Mouse (Mus musculus) midbrain, postnatal 0 days (tissue): ENCODE measurements around the gene Camta1. TPM values are rescaled to one million over a fixed set of nuclear protein-coding genes. Genes with fewer than 3 reads are reported as not detected.
A peak's percentile ranks its signal among the peaks of the same experiment; 100 is the strongest.

Experiments
- ATAC-seq: fragments of 200-750 bp; cut with Nextera tagmentation; 2 replicates; pipeline ENCODE4 v1.8.0; 2017; ENCODE audit warnings: moderate number of reproducible peaks, mild to moderate bottlenecking, moderate TSS enrichment, moderate library complexity; ENCODE audit not compliant: low FRiP score
- DNase-seq: peaks from one replicate; pipeline ENCODE4 v3.0.0-alpha.2; 2015; ENCODE audit warnings: low spot score
- H3K27ac ChIP-seq: fragments of 300-500 bp; sonication (generic); 2 replicates; pipeline ENCODE4 v1.5.1; 2014; ENCODE audit warnings: low read depth, mild to moderate bottlenecking, low read length, mixed read lengths
- H3K27me3 ChIP-seq: fragments of 300-500 bp; sonication (generic); 2 replicates; pipeline ENCODE4 v1.6.1; 2014; ENCODE audit warnings: low read length, control low read depth, mixed read lengths; ENCODE audit not compliant: insufficient read depth
- H3K36me3 ChIP-seq: fragments of 300-500 bp; sonication (generic); 2 replicates; pipeline ENCODE4 v1.6.1; 2014; ENCODE audit warnings: low read length, control low read depth, mixed read lengths; ENCODE audit not compliant: insufficient read depth
- H3K4me1 ChIP-seq: fragments of 300-500 bp; sonication (generic); 2 replicates; pipeline ENCODE4 v1.6.1; 2014; ENCODE audit warnings: mild to moderate bottlenecking, control low read depth, antibody characterized with exemption, low read length, mixed read lengths; ENCODE audit not compliant: insufficient read depth
- H3K4me2 ChIP-seq: fragments of 300-500 bp; sonication (generic); 2 replicates; pipeline ENCODE4 v1.6.1; 2014; ENCODE audit warnings: low read depth, mild to moderate bottlenecking, low read length, mixed read lengths; ENCODE audit not compliant: poor library complexity, severe bottlenecking
- H3K4me3 ChIP-seq: fragments of 300-500 bp; sonication (generic); 2 replicates; pipeline ENCODE4 v1.5.1; 2014; ENCODE audit warnings: low read depth, mild to moderate bottlenecking, low read length, moderate library complexity
- H3K9ac ChIP-seq: fragments of 300-500 bp; sonication (generic); replicated peaks from 2 replicates; pipeline ENCODE4 v1.6.1; 2014; ENCODE audit warnings: mild to moderate bottlenecking, low read length, moderate library complexity, mixed read lengths; ENCODE audit not compliant: poor library complexity, severe bottlenecking
- H3K9me3 ChIP-seq: fragments of 300-500 bp; sonication (generic); 2 replicates; pipeline ENCODE4 v1.6.1; 2016; ENCODE audit warnings: low read length, control low read depth
- CTCF ChIP-seq: IDR thresholded peaks from 2 replicates; pipeline ENCODE4 v1.5.1; 2016; ENCODE audit warnings: antibody characterized with exemption, mild to moderate bottlenecking
- WGBS: fragments of 180-500 bp; shearing (Covaris S2); extraction: QIAGEN DNeasy Blood & Tissue Kit; methylation state at CpG from one replicate; pipeline ENCODE4 v1.1.7; 2014; 5-methylcytosine and 5-hydroxymethylcytosine counted together
- polyA plus RNA-seq: library from polyadenylated mRNA; unstranded; fragments of >200 nt; fragmentation: Nextera tagmentation; extraction: Ambion mirVana; gene quantifications from 2 replicates; pipeline ENCODE4 v1.2.1, GENCODE M21; 2015
- total RNA-seq: library from RNA; depleted of rRNA; stranded (reverse); fragments of >200 nt; gene quantifications from 2 replicates; pipeline ENCODE4 v1.2.3, GENCODE M21; 2014; rRNA removed

Gene Camta1
- total RNA-seq (153 and 177 TPM in 2 replicates), polyA plus RNA-seq (130 and 140 TPM in 2 replicates)

DNA sequence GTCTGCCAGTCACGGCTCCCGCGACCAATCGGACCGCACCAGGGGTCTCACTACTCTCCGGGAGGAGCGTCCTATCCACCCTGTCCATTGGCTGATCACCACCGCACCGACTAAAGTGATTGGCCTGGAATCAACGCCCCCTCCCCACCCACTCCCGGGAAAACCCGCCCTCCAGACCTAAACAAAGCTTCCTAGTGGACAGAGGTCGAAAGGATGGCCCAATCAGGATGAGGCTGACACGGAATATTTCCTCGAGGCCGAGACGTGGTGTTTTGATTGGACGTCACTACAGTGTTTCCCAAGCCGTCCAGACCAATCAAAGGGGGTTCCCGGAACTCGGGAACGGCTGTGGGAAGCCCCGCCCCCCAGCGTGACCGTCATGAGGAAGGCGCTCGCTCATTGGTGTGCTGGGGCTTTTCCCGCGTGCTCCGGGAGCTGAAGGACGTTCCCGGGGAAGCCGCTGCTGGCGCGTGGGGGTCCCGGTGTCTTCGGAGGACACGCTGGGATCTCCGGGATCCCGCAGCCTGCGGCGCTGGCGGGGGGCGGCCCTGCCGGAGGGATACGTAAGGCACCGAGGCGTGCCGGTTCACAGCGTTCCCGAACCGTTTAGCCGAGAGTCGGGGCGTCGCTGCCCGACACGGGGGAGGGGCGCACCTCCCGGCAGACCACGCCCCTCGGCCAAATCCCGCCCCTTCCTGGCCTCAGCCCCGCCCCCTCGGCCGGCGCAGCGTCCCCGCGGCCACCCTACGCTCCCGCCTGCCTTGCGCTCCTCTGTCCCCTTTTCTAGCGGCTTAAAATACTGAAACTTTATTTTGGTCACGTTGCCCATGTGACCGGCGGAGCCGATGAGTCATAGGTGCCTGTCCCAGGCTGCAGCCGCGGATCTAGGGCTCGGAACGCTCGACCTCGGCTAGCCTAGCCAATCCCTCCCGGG lies at the start of gene Camta1:
Camta1 (minus strand) TSS at position 71 of the 934 bp plus-strand sequence.
- Histone ChIP-seq H3K27ac (peak within 1 kb of the TSS; percentile 87), H3K9me3 (no peaks in the 10 kb centered on the region), H3K4me2 (peak within 1 kb of the TSS; percentile 93), H3K36me3 (no peaks in the 10 kb centered on the region), H3K4me3 (peak within 1 kb of the TSS; percentile 77), H3K27me3 (no peaks in the 10 kb centered on the region), H3K4me1 (no peaks in the 10 kb centered on the region), H3K9ac (peak within 1 kb of the TSS; percentile 85)
- under 1% methylated on average over 73 of the region's 85 CpGs for WGBS
- TF ChIP-seq CTCF = no peak
- DNase-seq = peak; percentile 100
- peak; percentile 98 for ATAC-seq

DNA sequence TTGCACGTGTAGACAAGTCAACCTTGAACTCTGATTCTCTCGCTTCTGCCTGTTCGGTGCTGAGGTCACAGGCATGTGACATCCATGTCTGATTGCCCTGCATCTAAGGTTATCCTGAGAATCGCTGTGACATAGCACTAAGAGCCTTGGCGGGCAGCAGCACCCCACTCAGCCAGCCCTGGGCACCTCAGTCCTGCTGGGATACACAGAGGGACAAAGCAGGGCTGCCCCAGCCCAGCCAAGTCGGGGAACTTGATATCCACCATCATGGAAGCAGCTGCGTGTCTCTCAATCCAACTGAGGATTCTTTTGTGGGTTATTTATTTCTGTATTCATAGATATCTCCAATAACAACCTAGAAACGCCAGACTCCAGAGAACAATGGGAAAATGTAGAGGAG lies 47.1 kb upstream of the Camta1 start:
- Histone ChIP-seq H3K4me1 (peaks cover 4% of the 10 kb centered on the region; the same call in 1 of the 2 replicates), H3K4me3 (no peak overlapping the region), H3K4me2 (no peak overlapping the region), H3K9me3 (no peaks in the 10 kb centered on the region), H3K27ac (no peak overlapping the region), H3K27me3 (no peaks in the 10 kb centered on the region), H3K36me3 (no peaks in the 10 kb centered on the region), H3K9ac (no peak overlapping the region)
- no peak for TF ChIP-seq CTCF
- no peak for DNase-seq
- WGBS = 75% methylated on average over 8 of the region's 8 CpGs
- no peak for ATAC-seq

DNA sequence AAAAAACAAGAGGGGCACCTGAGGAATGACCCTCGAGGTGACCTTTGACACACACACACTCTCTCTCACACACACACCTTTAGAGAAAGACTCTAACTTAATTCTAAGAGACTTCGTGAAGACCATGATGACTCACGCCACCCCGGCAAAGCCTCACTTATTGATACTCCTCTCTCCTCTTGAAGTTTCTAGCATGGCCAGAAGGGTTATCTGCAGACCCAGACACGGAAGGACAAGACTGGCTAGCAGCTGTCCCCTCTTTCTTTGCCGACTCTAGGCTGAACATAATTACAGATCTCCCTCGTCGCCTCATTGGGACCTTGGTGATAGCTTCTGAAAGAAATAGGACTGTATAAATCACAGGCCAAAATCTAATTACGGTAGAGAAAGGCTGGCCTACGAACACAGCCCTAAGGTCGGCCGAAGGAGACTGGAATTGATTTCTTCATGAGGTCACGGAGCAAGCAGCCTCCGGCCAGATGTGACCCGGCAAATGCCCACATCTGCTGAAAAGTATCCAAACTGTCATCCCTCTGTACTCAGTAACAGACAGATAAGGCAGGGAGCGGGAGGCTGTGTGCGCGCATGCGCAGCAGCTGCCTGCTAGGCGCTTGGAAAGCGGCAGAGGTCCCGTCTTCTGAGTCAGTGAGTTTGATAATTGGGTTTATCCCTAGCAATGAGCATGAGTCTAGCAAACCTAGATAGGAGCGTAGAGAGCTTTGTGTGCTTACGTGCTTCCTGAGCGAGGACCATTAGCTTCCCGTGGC lies 46.1 kb upstream of the Camta1 start:
- Histone ChIP-seq H3K27me3 (no peaks in the 10 kb centered on the region), H3K4me1 (peaks cover 4% of the 10 kb centered on the region; the same call in 1 of the 2 replicates), H3K4me2 (no peak overlapping the region), H3K4me3 (no peak overlapping the region), H3K9ac (no peak overlapping the region), H3K36me3 (no peaks in the 10 kb centered on the region), H3K27ac (no peak overlapping the region), H3K9me3 (no peaks in the 10 kb centered on the region)
- TF ChIP-seq CTCF = no peak
- no peak for ATAC-seq
- WGBS = 75% methylated on average over 26 of the region's 26 CpGs
- no peak for DNase-seq

DNA sequence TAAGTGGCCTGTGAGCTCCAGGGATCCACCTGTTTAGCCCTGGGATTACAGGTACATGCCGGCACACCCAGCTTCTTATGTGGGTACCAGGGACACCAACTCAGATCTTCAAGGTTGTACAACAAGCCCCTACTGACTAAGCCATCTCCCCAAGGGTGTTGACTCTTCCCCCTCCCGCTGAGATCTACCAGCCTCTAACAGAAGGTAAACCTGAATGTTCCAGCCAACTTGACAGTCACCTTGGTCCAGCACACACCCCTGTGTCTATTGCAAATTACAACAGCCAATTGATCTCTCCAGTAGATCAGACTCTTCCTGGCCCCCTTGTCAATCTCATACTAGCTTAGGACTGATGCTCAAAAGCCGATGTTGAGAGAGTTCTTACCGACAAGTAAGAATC lies 43.9 kb upstream of the Camta1 start:
- no peak overlapping the region for H3K9ac ChIP-seq
- no peaks in the 10 kb centered on the region for H3K9me3 ChIP-seq

DNA sequence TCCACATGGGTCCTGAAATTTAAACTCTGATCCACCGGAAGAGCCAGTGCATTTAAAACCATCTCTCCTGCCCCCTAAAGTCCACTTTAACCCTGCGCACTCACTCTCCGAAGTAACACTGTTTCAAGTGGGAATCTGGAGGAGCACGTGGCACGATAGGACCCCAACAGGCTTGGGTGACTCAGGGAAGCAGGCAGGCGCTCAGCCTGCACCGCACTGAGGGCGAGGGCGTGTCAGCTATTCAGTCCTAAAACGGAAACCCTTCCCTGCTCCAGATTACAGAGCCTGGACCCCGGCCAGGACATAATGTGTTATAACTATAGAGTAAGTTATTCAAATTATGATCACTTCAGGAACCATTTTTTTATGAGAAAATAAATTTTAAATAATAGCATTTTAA lies 42.4 kb upstream of the Camta1 start:
- Histone ChIP-seq H3K4me1 (peaks cover 4% of the 10 kb centered on the region; the same call in 1 of the 2 replicates), H3K4me3 (no peak overlapping the region), H3K27me3 (no peaks in the 10 kb centered on the region), H3K9ac (no peak overlapping the region), H3K27ac (no peak overlapping the region), H3K36me3 (no peaks in the 10 kb centered on the region), H3K4me2 (no peak overlapping the region), H3K9me3 (no peaks in the 10 kb centered on the region)
- DNase-seq (no peak), ATAC-seq (no peak)
- no peak for TF ChIP-seq CTCF
- 59% methylated on average over 11 of the region's 11 CpGs for WGBS

More for the DNA sequence above, 43.9 kb upstream of the Camta1 start:
- no peak for DNase-seq
- TF ChIP-seq CTCF = no peak
- no peak overlapping the region for H3K4me2 ChIP-seq
- ATAC-seq = no peak
- peaks cover 4% of the 10 kb centered on the region; the same call in 1 of the 2 replicates for H3K4me1 ChIP-seq
- H3K27me3 ChIP-seq = no peaks in the 10 kb centered on the region
- no peak overlapping the region for H3K27ac ChIP-seq
- no peaks in the 10 kb centered on the region for H3K36me3 ChIP-seq
- no peak overlapping the region for H3K4me3 ChIP-seq
- 63% methylated on average over 4 of the region's 4 CpGs for WGBS
